Mouse (Mus musculus) liver, postnatal 0 days (tissue): Measurements from ENCODE around the gene Cdh18.
"Not testable (repeated sequence)": the region's sequence is repeated elsewhere in the genome, so short reads cannot be mapped to it uniquely, and the experiment has no call there.

Experiments
- CTCF ChIP-seq: sonication (generic); IDR thresholded peaks from 2 replicates; pipeline ENCODE4 v1.5.1; 2016; ENCODE audit warnings: antibody characterized with exemption, low read depth
- EP300 ChIP-seq: IDR thresholded peaks from 2 replicates; pipeline ENCODE4 v1.6.1; 2016; ENCODE audit warnings: antibody characterized with exemption, low read depth, mild to moderate bottlenecking

DNA sequence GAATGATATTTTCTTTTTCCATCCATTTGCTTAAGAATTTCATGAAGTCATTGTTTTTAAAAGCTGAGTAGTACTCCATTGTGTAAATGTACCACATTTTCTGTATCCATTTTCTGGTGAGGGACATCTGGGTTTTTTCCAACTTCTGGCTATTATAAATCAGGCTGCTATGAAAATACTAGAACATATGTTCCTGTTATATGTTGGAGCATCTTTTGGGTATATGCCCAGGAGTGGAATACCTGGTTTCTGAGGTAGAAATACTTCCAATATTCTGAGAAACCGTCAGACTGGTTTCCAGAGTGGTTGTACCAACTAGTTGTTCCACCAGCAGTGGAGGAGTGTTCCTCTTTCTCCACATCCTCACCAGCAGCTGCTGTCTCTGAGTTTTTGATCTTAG, 536.5 kb downstream of the Cdh18 start:
- TF ChIP-seq CTCF, EP300: not testable (repeated sequence)
